Mouse (Mus musculus): ENCODE measurements around the gene Ulk3. TPM values are rescaled to one million over a fixed set of nuclear protein-coding genes. Genes with fewer than 3 reads are reported as not detected.

The Ulk3 gene
- polyA plus RNA-seq, 1 experiment, result 10.1 TPM

DNA sequence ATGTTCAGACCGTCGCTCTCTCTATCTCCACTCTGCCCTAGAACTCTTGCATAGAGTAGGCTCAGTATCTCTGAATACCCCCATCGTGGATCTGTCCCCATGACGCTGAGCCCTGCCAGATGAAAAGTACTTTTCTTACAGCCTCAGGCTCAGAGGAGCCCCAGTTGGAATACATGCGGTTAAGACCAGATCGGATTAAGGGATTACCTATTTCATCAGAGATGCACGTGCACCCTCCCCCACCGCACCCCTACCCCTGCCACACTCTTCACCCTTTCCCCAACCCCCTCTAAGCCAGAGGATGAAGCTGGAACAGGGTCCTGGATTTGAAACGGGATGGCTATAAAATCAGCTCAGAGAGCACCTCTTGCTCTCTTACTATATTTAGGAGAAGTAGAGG is 16.3 kb downstream of the Ulk3 start:
- H3K9ac ChIP-seq (ENCODE audit: low read depth, poor library complexity, severe bottlenecking), result no peak overlapping the region
- TF ChIP-seq EP300 (IDR thresholded peaks at IDR 0.05; ENCODE audit: insufficient read depth, low read depth, low read length) (no peak), POLR2A (IDR thresholded peaks at IDR 0.05; ENCODE audit: insufficient read depth, low read length) (no peak), CTCF (IDR thresholded peaks at IDR 0.05; ENCODE audit: low read depth, low read length) (no peak)
- no peak overlapping the region for H3K27ac ChIP-seq (ENCODE audit: insufficient read depth, low read length)
- H3K27me3 ChIP-seq (ENCODE audit: control insufficient read depth, insufficient read depth, low read length, poor library complexity, severe bottlenecking), result no peaks in the 10 kb centered on the region
- no peaks in the 10 kb centered on the region for H3K9me3 ChIP-seq (replicated peaks; ENCODE audit: control insufficient read depth, insufficient read depth, low read length, poor library complexity, severe bottlenecking)
- no peaks in the 10 kb centered on the region for H3K36me3 ChIP-seq (ENCODE audit: control insufficient read depth, insufficient read depth, low read length, poor library complexity, severe bottlenecking)
- H3K4me3 ChIP-seq (ENCODE audit: low read depth, low read length), result no peak overlapping the region
- H3K4me1 ChIP-seq (ENCODE audit: control insufficient read depth, insufficient read depth, low read length), result peaks cover 1% of the 10 kb centered on the region

DNA sequence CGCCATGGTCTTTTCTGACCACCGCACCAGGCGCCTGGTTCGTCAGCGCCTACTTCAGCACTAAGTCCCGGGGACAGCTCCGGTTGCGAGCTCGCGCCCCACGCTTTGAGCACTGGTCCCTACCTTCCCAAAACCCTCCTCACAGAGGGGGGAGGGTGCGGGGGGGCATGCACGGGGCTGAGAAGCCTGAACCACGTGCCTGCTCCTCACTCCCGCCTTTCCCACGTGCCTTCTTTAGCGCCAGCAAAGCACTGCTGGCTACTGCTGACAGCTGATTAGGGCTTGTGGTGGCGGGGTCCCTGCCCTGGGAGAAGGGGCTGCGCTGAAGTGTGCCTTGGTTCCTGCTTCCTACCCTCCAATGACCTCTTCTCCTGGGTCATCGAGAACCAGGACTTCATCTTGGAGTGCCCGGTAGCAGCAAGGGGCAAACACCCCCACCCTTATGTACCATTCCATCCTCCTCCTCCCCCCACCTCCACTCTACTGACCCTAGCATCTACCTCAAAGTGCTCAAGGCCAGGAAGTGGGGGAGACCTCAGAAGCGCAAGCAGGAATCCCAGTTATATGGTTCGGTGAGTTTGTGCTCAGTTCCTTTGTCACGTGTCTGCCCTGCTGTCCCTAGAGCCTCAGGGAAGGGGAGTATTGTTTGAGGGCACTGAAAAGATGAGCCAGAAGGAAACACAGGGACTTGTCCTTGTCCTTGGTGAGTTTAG is 17.0 kb downstream of the Ulk3 start, which contains the start of gene Cplx3:
TSS of gene Cplx3 (minus strand) at position 143 of the 713 bp plus-strand sequence.
- H3K27ac ChIP-seq (ENCODE audit: insufficient read depth, low read length), result no peak within 1 kb of the TSS
- H3K4me1 ChIP-seq (ENCODE audit: control insufficient read depth, insufficient read depth, low read length), result no peaks in the 10 kb centered on the region
- no peaks in the 10 kb centered on the region for H3K9me3 ChIP-seq (replicated peaks; ENCODE audit: control insufficient read depth, insufficient read depth, low read length, poor library complexity, severe bottlenecking)
- TF ChIP-seq EP300 (IDR thresholded peaks at IDR 0.05; ENCODE audit: insufficient read depth, low read depth, low read length), result no peak
- TF ChIP-seq CTCF (IDR thresholded peaks at IDR 0.05; ENCODE audit: low read depth, low read length), result no peak
- TF ChIP-seq POLR2A (IDR thresholded peaks at IDR 0.05; ENCODE audit: insufficient read depth, low read length), result no peak
- no peak within 1 kb of the TSS for H3K4me3 ChIP-seq (ENCODE audit: low read depth, low read length)
- H3K36me3 ChIP-seq (ENCODE audit: control insufficient read depth, insufficient read depth, low read length, poor library complexity, severe bottlenecking), result no peaks in the 10 kb centered on the region
- no peaks in the 10 kb centered on the region for H3K27me3 ChIP-seq (ENCODE audit: control insufficient read depth, insufficient read depth, low read length, poor library complexity, severe bottlenecking)
- no peak within 1 kb of the TSS for H3K9ac ChIP-seq (ENCODE audit: low read depth, poor library complexity, severe bottlenecking)

DNA sequence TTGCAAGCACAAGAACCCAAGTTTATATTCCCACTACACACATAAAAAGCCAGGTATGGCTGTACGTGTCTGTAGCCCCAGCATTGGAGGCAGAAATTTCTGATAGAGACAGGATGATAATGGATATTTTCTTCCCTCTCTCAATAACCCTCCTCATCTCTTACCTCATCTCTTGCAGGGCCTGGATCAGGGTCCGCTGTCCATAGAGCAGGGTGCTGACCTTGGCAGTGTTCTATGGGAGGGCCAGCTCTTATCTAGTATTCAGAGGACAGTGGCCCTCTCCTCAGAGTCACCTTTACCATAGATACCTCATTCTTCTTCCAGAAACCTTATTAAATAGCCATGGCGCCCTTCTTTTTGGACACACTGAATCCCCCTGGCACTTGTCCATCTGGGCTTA is 20.6 kb downstream of the Ulk3 start:
- Histone ChIP-seq H3K4me1 (ENCODE audit: control insufficient read depth, insufficient read depth, low read length) (no peaks in the 10 kb centered on the region), H3K27me3 (ENCODE audit: control insufficient read depth, insufficient read depth, low read length, poor library complexity, severe bottlenecking) (no peaks in the 10 kb centered on the region), H3K36me3 (ENCODE audit: control insufficient read depth, insufficient read depth, low read length, poor library complexity, severe bottlenecking) (no peaks in the 10 kb centered on the region), H3K4me3 (ENCODE audit: low read depth, low read length) (no peak overlapping the region), H3K27ac (ENCODE audit: insufficient read depth, low read length) (no peak overlapping the region), H3K9ac (ENCODE audit: low read depth, poor library complexity, severe bottlenecking) (no peak overlapping the region), H3K9me3 (replicated peaks; ENCODE audit: control insufficient read depth, insufficient read depth, low read length, poor library complexity, severe bottlenecking) (no peaks in the 10 kb centered on the region)
- TF ChIP-seq POLR2A (IDR thresholded peaks at IDR 0.05; ENCODE audit: insufficient read depth, low read length) (no peak), CTCF (IDR thresholded peaks at IDR 0.05; ENCODE audit: low read depth, low read length) (no peak), EP300 (IDR thresholded peaks at IDR 0.05; ENCODE audit: insufficient read depth, low read depth, low read length) (no peak)

DNA sequence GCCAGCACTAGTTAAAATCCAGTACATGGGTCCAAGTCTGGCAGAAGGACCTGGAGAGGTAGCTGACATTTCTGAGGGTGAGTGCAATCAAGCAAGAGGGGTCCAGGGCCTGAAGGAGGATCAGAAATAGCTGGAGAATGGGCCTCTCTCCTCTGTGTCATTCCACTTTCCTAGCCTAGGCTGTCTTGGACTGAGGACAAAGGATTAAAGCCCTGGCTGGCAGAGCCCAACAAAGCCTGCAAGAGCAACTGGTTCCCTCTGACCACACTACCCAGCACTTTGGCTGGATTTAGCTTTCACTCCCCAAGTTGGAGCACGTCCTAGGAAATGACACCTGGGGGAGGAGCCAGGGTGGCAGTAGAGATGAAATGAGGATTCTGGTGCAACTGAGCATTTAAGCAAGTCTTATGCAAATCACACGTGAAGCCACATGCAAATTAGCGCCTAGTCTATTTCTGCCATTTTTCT is 21.1 kb downstream of the Ulk3 start:
- Histone ChIP-seq H3K9ac (ENCODE audit: low read depth, poor library complexity, severe bottlenecking) (no peak overlapping the region), H3K27me3 (ENCODE audit: control insufficient read depth, insufficient read depth, low read length, poor library complexity, severe bottlenecking) (no peaks in the 10 kb centered on the region), H3K36me3 (ENCODE audit: control insufficient read depth, insufficient read depth, low read length, poor library complexity, severe bottlenecking) (no peaks in the 10 kb centered on the region), H3K4me3 (ENCODE audit: low read depth, low read length) (no peak overlapping the region), H3K4me1 (ENCODE audit: control insufficient read depth, insufficient read depth, low read length) (no peaks in the 10 kb centered on the region), H3K27ac (ENCODE audit: insufficient read depth, low read length) (no peak overlapping the region), H3K9me3 (replicated peaks; ENCODE audit: control insufficient read depth, insufficient read depth, low read length, poor library complexity, severe bottlenecking) (no peaks in the 10 kb centered on the region)
- TF ChIP-seq CTCF (IDR thresholded peaks at IDR 0.05; ENCODE audit: low read depth, low read length) (no peak), EP300 (IDR thresholded peaks at IDR 0.05; ENCODE audit: insufficient read depth, low read depth, low read length) (no peak), POLR2A (IDR thresholded peaks at IDR 0.05; ENCODE audit: insufficient read depth, low read length) (no peak)

DNA sequence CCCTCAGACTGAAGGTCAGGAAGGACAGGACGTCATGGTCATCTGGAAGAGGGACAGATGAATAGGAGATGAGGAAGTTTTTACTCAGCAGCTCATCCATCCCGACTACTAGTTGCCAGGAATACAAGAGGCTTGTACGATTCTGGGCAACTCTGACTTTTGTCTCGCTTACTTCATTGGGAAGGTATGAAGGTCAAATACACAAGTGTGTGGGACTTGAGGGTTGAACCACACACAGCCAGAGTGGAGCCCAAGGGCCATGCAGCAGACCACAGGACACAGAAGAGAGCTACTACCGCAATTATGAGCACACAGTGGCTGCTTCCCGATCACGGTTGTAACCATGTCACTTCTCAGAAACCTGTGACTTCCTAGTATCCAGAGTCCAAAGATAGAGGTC is 23.3 kb downstream of the Ulk3 start:
- no peaks in the 10 kb centered on the region for H3K27me3 ChIP-seq (ENCODE audit: control insufficient read depth, insufficient read depth, low read length, poor library complexity, severe bottlenecking)
- H3K27ac ChIP-seq (ENCODE audit: insufficient read depth, low read length), result no peak overlapping the region
- H3K4me1 ChIP-seq (ENCODE audit: control insufficient read depth, insufficient read depth, low read length), result no peaks in the 10 kb centered on the region
- H3K4me3 ChIP-seq (ENCODE audit: low read depth, low read length), result no peak overlapping the region
- TF ChIP-seq CTCF (IDR thresholded peaks at IDR 0.05; ENCODE audit: low read depth, low read length) (no peak), POLR2A (IDR thresholded peaks at IDR 0.05; ENCODE audit: insufficient read depth, low read length) (no peak), EP300 (IDR thresholded peaks at IDR 0.05; ENCODE audit: insufficient read depth, low read depth, low read length) (no peak)
- H3K9me3 ChIP-seq (replicated peaks; ENCODE audit: control insufficient read depth, insufficient read depth, low read length, poor library complexity, severe bottlenecking), result no peaks in the 10 kb centered on the region
- H3K9ac ChIP-seq (ENCODE audit: low read depth, poor library complexity, severe bottlenecking), result no peak overlapping the region
- no peaks in the 10 kb centered on the region for H3K36me3 ChIP-seq (ENCODE audit: control insufficient read depth, insufficient read depth, low read length, poor library complexity, severe bottlenecking)

DNA sequence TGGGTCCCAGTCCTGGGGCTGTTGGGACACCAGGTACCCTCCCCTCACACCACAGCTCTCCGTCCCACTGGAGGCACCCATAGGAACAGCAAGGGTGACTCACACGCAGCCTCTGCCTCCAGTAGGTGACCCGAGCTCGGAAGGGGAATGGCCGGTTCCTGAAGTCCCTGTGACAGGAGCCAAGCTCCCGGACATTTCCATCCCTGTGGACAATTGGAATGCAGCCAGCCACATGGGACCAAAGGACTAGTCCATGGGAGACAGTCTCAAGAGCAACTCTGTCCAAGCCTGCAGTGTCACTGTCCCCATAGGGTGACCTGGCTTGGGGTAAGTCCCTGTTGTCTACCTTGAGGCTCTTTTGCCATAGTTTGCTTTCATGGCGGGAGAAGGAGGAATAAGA is 24.7 kb downstream of the Ulk3 start:
- Histone ChIP-seq H3K9me3 (replicated peaks; ENCODE audit: control insufficient read depth, insufficient read depth, low read length, poor library complexity, severe bottlenecking) (no peaks in the 10 kb centered on the region), H3K9ac (ENCODE audit: low read depth, poor library complexity, severe bottlenecking) (no peak overlapping the region), H3K27me3 (ENCODE audit: control insufficient read depth, insufficient read depth, low read length, poor library complexity, severe bottlenecking) (no peaks in the 10 kb centered on the region), H3K36me3 (ENCODE audit: control insufficient read depth, insufficient read depth, low read length, poor library complexity, severe bottlenecking) (no peaks in the 10 kb centered on the region), H3K4me3 (ENCODE audit: low read depth, low read length) (no peak overlapping the region), H3K4me1 (ENCODE audit: control insufficient read depth, insufficient read depth, low read length) (no peaks in the 10 kb centered on the region), H3K27ac (ENCODE audit: insufficient read depth, low read length) (no peak overlapping the region)
- no peak for TF ChIP-seq EP300 (IDR thresholded peaks at IDR 0.05; ENCODE audit: insufficient read depth, low read depth, low read length)
- TF ChIP-seq CTCF (IDR thresholded peaks at IDR 0.05; ENCODE audit: low read depth, low read length), result no peak
- TF ChIP-seq POLR2A (IDR thresholded peaks at IDR 0.05; ENCODE audit: insufficient read depth, low read length), result no peak
